Mouse (Mus musculus) CH12.LX (cell line): Measurements from ENCODE around the gene Arhgef19. TPM values are rescaled to one million over a fixed set of nuclear protein-coding genes. Genes with fewer than 3 reads are reported as not detected.
A peak's percentile ranks its signal among the peaks of the same experiment; 100 is the strongest.

Experiments
- DNase-seq: peaks from one replicate; pipeline ENCODE4 v3.0.0-alpha.2; 2013; ENCODE audit errors: extremely low read depth
- H3K27ac ChIP-seq: 2 replicates; pipeline ENCODE4 v1.5.1; 2012; ENCODE audit warnings: low read depth, mild to moderate bottlenecking, control low read depth, moderate library complexity; ENCODE audit not compliant: insufficient read depth
- H3K27me3 ChIP-seq: replicated peaks from 2 replicates; pipeline ENCODE3; 2012; ENCODE audit warnings: inconsistent platforms
- H3K36me3 ChIP-seq, 2 experiments: replicated peaks in 1 of 2; 2 replicates each; pipeline versions ENCODE3 to v1.6.1; 2012; ENCODE audit warnings: inconsistent platforms in 1 of 2, low read length in 1 of 2, mild to moderate bottlenecking in 1 of 2, mixed read lengths in 1 of 2, moderate library complexity in 1 of 2; ENCODE audit not compliant: control insufficient read depth in 1 of 2, insufficient read depth in 1 of 2
- H3K4me1 ChIP-seq, 2 experiments: 2 replicates each; pipeline ENCODE4 v1.6.1; 2012; ENCODE audit warnings: inconsistent platforms in 1 of 2, moderate library complexity in 1 of 2; ENCODE audit not compliant: insufficient read depth in 2 of 2, control insufficient read depth in 1 of 2
- H3K4me2 ChIP-seq: 2 replicates; pipeline ENCODE4 v1.6.1; 2012; ENCODE audit warnings: low read depth, mild to moderate bottlenecking, control low read depth; ENCODE audit not compliant: poor library complexity, insufficient read depth, severe bottlenecking
- H3K4me3 ChIP-seq, 3 experiments: fragments of 150-350 bp in 1 of 3; sonication (generic) in 1 of 3; replicated peaks in 1 of 3; 2 replicates each; pipeline versions ENCODE3 to v1.5.1; 2011 to 2012; ENCODE audit warnings: low read depth in 2 of 3, low read length in 2 of 3, mild to moderate bottlenecking in 2 of 3, moderate library complexity in 2 of 3, control low read depth in 1 of 3, improper control_type of control experiment in 1 of 3, inconsistent platforms in 1 of 3, mixed read lengths in 1 of 3; ENCODE audit not compliant: poor library complexity in 1 of 3
- H3K79me2 ChIP-seq: replicated peaks from 2 replicates; pipeline ENCODE4 v1.6.1; 2012; ENCODE audit warnings: mild to moderate bottlenecking, moderate library complexity; ENCODE audit not compliant: control insufficient read depth, poor library complexity, insufficient read depth, severe bottlenecking; ENCODE audit errors: extremely low read depth
- H3K9ac ChIP-seq: 2 replicates; pipeline ENCODE4 v1.6.1; 2012; ENCODE audit warnings: low read depth, mild to moderate bottlenecking, control low read depth, moderate library complexity; ENCODE audit not compliant: insufficient read depth
- H3K9me3 ChIP-seq: replicated peaks from 2 replicates; pipeline ENCODE3; 2012; ENCODE audit warnings: low read length, inconsistent platforms, mixed read lengths
- BHLHE40 ChIP-seq: IDR thresholded peaks from 2 replicates; pipeline ENCODE4 v1.6.1; 2011; ENCODE audit warnings: mild to moderate bottlenecking, low read depth, low read length, improper control_type of control experiment
- CHD1 ChIP-seq: IDR thresholded peaks from 2 replicates; pipeline ENCODE4 v1.6.1; 2012; ENCODE audit warnings: low read depth, low read length, improper control_type of control experiment, inconsistent platforms
- CHD2 ChIP-seq: IDR thresholded peaks from 2 replicates; pipeline ENCODE4 v1.6.1; 2011; ENCODE audit warnings: low read length, improper control_type of control experiment
- CTCF ChIP-seq, 2 experiments: IDR thresholded peaks in 1 of 2; conservative IDR thresholded peaks in 1 of 2; 2 replicates each; pipeline ENCODE4 v1.5.1; 2011 to 2012; ENCODE audit warnings: low read depth in 2 of 2, low read length in 2 of 2, improper control_type of control experiment in 1 of 2, inconsistent platforms in 1 of 2, mild to moderate bottlenecking in 1 of 2, moderate library complexity in 1 of 2
- ELF1 ChIP-seq: IDR thresholded peaks from 2 replicates; pipeline ENCODE4 v1.6.1; 2014; ENCODE audit warnings: low read depth, mild to moderate bottlenecking, inconsistent platforms, low read length, improper control_type of control experiment
- ETS1 ChIP-seq: conservative IDR thresholded peaks from 2 replicates; pipeline ENCODE4 v1.6.1; 2012; ENCODE audit warnings: low read depth, mild to moderate bottlenecking, inconsistent platforms, low read length, improper control_type of control experiment, moderate library complexity
- GABPA ChIP-seq: IDR thresholded peaks from 2 replicates; pipeline ENCODE4 v1.6.1; 2012; ENCODE audit warnings: low read depth, low read length, improper control_type of control experiment, inconsistent platforms; ENCODE audit not compliant: insufficient replicate concordance
- IRF4 ChIP-seq: IDR thresholded peaks from 2 replicates; pipeline ENCODE4 v1.6.1; 2014; ENCODE audit warnings: low read depth, mild to moderate bottlenecking, inconsistent platforms, low read length, improper control_type of control experiment
- JUND ChIP-seq: conservative IDR thresholded peaks from 2 replicates; pipeline ENCODE4 v1.6.1; 2011; ENCODE audit warnings: low read depth, low read length, improper control_type of control experiment
- KAT2A ChIP-seq: IDR thresholded peaks from 2 replicates; pipeline ENCODE4 v1.6.1; 2012; ENCODE audit warnings: low read length, improper control_type of control experiment, inconsistent platforms; ENCODE audit not compliant: insufficient replicate concordance
- MAX ChIP-seq: IDR thresholded peaks from 2 replicates; pipeline ENCODE4 v1.6.1; 2011; ENCODE audit warnings: low read length, improper control_type of control experiment
- MAZ ChIP-seq: IDR thresholded peaks from 2 replicates; pipeline ENCODE4 v1.6.1; 2012; ENCODE audit warnings: low read depth, mild to moderate bottlenecking, inconsistent platforms, low read length, improper control_type of control experiment, moderate library complexity
- MEF2A ChIP-seq: IDR thresholded peaks from 2 replicates; pipeline ENCODE4 v1.6.1; 2014; ENCODE audit warnings: low read depth, mild to moderate bottlenecking, inconsistent platforms, low read length, improper control_type of control experiment, borderline replicate concordance
- MXI1 ChIP-seq: IDR thresholded peaks from 2 replicates; pipeline ENCODE4 v1.6.1; 2011; ENCODE audit warnings: mild to moderate bottlenecking, low read depth, low read length, improper control_type of control experiment
- MYC ChIP-seq: IDR thresholded peaks from 2 replicates; pipeline ENCODE4 v1.6.1; 2011; ENCODE audit warnings: low read depth, mild to moderate bottlenecking, improper control_type of control experiment, low read length
- NELFE ChIP-seq: IDR thresholded peaks from 2 replicates; pipeline ENCODE4 v1.6.1; 2011; ENCODE audit warnings: low read depth, low read length, improper control_type of control experiment
- NRF1 ChIP-seq: IDR thresholded peaks from 2 replicates; pipeline ENCODE4 v1.6.1; 2014; ENCODE audit warnings: low read depth, mild to moderate bottlenecking, inconsistent platforms, low read length, improper control_type of control experiment, moderate library complexity
- PAX5 ChIP-seq: IDR thresholded peaks from 2 replicates; pipeline ENCODE4 v1.6.1; 2012; ENCODE audit warnings: low read length, inconsistent platforms, mixed read lengths
- POLR2A ChIP-seq: IDR thresholded peaks from 2 replicates; pipeline ENCODE4 v1.6.1; 2011; ENCODE audit warnings: low read depth, mild to moderate bottlenecking, improper control_type of control experiment, low read length
- POLR2AphosphoS2 ChIP-seq: IDR thresholded peaks from 2 replicates; pipeline ENCODE4 v1.6.1; 2011; ENCODE audit warnings: low read depth, low read length, improper control_type of control experiment
- SIN3A ChIP-seq: IDR thresholded peaks from 2 replicates; pipeline ENCODE4 v1.6.1; 2012; ENCODE audit warnings: low read length, improper control_type of control experiment, inconsistent platforms
- TBP ChIP-seq: conservative IDR thresholded peaks from 2 replicates; pipeline ENCODE4 v1.6.1; 2011; ENCODE audit warnings: low read depth, low read length, improper control_type of control experiment
- TCF12 ChIP-seq: IDR thresholded peaks from 2 replicates; pipeline ENCODE4 v1.6.1; 2014; ENCODE audit warnings: low read depth, mild to moderate bottlenecking, inconsistent platforms, low read length, improper control_type of control experiment
- UBTF ChIP-seq: IDR thresholded peaks from 2 replicates; pipeline ENCODE4 v1.6.1; 2012; ENCODE audit warnings: low read depth, mild to moderate bottlenecking, inconsistent platforms, low read length, improper control_type of control experiment, moderate library complexity
- USF1 ChIP-seq: IDR thresholded peaks from 2 replicates; pipeline ENCODE4 v1.6.1; 2014; ENCODE audit warnings: low read depth, mild to moderate bottlenecking, inconsistent platforms, low read length, improper control_type of control experiment
- ZC3H11A ChIP-seq: IDR thresholded peaks from 2 replicates; pipeline ENCODE4 v1.6.1; 2012; ENCODE audit warnings: low read depth, mild to moderate bottlenecking, inconsistent platforms, low read length, improper control_type of control experiment
- ZKSCAN1 ChIP-seq: IDR thresholded peaks from 2 replicates; pipeline ENCODE4 v1.6.1; 2012; ENCODE audit warnings: low read depth, inconsistent platforms, low read length, improper control_type of control experiment, borderline replicate concordance
- ZMIZ1 ChIP-seq: IDR thresholded peaks from 2 replicates; pipeline ENCODE4 v1.6.1; 2012; ENCODE audit warnings: low read depth, mild to moderate bottlenecking, inconsistent platforms, low read length, improper control_type of control experiment
- ZNF384 ChIP-seq: IDR thresholded peaks from 2 replicates; pipeline ENCODE4 v1.6.1; 2012; ENCODE audit warnings: low read depth, low read length, improper control_type of control experiment, inconsistent platforms
- dilution Hi-C: fragments of 300-500 bp; cut with MboI; formaldehyde crosslinking; loops from 2 replicates; pipeline ENCODE4 v1.14.3; 2020; ENCODE audit warnings: low sequenced_read_pairs; ENCODE audit not compliant: extremely low pct_unique_long_range_greater_than_20kb, extremely low pct_ligation_motif_present
- in situ Hi-C: fragments of 300-500 bp; cut with MboI; formaldehyde crosslinking; loops from 3 replicates; pipeline ENCODE4 v1.14.3; 2019; ENCODE audit warnings: low sequenced_read_pairs, low pct_ligation_motif_present, low pct_unique_long_range_greater_than_20kb, mixed read lengths
- polyA plus RNA-seq: library from polyadenylated mRNA; unstranded; fragments of >175 nt; gene quantifications from 2 replicates; pipeline ENCODE4 v1.2.1, GENCODE M21; 2012; ENCODE audit warnings: low read depth; ENCODE audit not compliant: insufficient read length
- total RNA-seq, 2 experiments: library from RNA; depleted of rRNA; stranded (reverse); fragments of 300-350 nt in 1 of 2; fragments of >200 nt in 1 of 2; gene quantifications; 2 replicates each; pipeline ENCODE4 v1.2.3; 2012 to 2014

Arhgef19 gene
- total and polyA plus RNA-seq, 3 experiments, result 0.19 to 0.21 TPM; not detected in 1

- dilution Hi-C loops, result no loop called here
- TF ChIP-seq KAT2A (no peak), POLR2A (peak; percentile 63), SIN3A (peak; percentile 53; the same call in 1 of the 2 replicates), MEF2A (no peak), NELFE (peak; percentile 67), NRF1 (peak; percentile 96), ZKSCAN1 (no peak), TBP (0 out of 2 replicates have a peak, but pooled peaks have one; percentile 17), MXI1 (peak; percentile 95), ELF1 (peak; percentile 70; the same call in 1 of the 2 replicates), ZMIZ1 (no peak)
- TF ChIP-seq, all 38 proteins: peak for 7
- Histone ChIP-seq H3K27me3 (no peaks in the 10 kb centered on the region), H3K9me3 (no peaks in the 10 kb centered on the region), H3K79me2 (no peaks in the 10 kb centered on the region), H3K27ac (no peak within 1 kb of the TSS), H3K4me1 (peaks cover 5 to 28% of the 10 kb centered on the region in 2 experiments; a peak in 3 of 4 replicates), H3K4me2 (peak within 1 kb of the TSS; percentile 90), H3K9ac (peak within 1 kb of the TSS; percentile 61), H3K4me3 (peak within 1 kb of the TSS; percentile 59 to 85 (median 72)), H3K36me3 (peaks cover 3 to 21% of the 10 kb centered on the region in 2 experiments)
- in situ Hi-C loops, result loop anchor here (10.0 kb wide), 1 partner anchor 69 kb away; the partner anchor contains the start of gene Fbxo42
- peak; percentile 90 for DNase-seq
Measured at GRCm38 (mm10) chr4:141213770-141214336, 25.4 kb upstream of the Arhgef19 start, which contains the start of gene Rsg1. Gene Rsg1 (plus strand): TSS chr4:141213956.

GRCm38 (mm10) chr4:141214337-141214851 lies 24.9 kb upstream of the Arhgef19 start:
- H3K4me1 ChIP-seq, result peaks cover 5 to 28% of the 10 kb centered on the region in 2 experiments; a peak in 3 of 4 replicates
- H3K27ac ChIP-seq, result no peak overlapping the region
- no peaks in the 10 kb centered on the region for H3K27me3 ChIP-seq
- no peaks in the 10 kb centered on the region for H3K9me3 ChIP-seq
- peak overlapping the region; percentile 59 to 85 (median 72) for H3K4me3 ChIP-seq
- in situ Hi-C loops, result loop anchor here (10.0 kb wide), 1 partner anchor 70 kb away; the partner anchor contains the start of gene Fbxo42
- DNase-seq, result peak; percentile 80
- H3K9ac ChIP-seq, result peak overlapping the region; percentile 61; the same call in 1 of the 2 replicates
- H3K79me2 ChIP-seq, result no peaks in the 10 kb centered on the region
- dilution Hi-C loops, result no loop called here
- H3K4me2 ChIP-seq, result peak overlapping the region; percentile 90
- H3K36me3 ChIP-seq, result peaks cover 4 to 26% of the 10 kb centered on the region in 2 experiments
- TF ChIP-seq PAX5 (no peak), MYC (peak; percentile 85), IRF4 (no peak; the same call in 1 of the 2 replicates), BHLHE40 (peak; percentile 50), ETS1 (no peak), CHD2 (no peak), NELFE (no peak), TCF12 (no peak), MXI1 (peak; percentile 99), UBTF (no peak), TBP (no peak), CHD1 (no peak), JUND (no peak), ZMIZ1 (no peak), CTCF (conservative IDR thresholded peaks at IDR 0.05 in 1 of 2, IDR thresholded peaks at IDR 0.05 in 1 of 2; ENCODE audit: low read depth in 2 of 2, low read length in 2 of 2) (peak; percentile 60 to 87; a peak in 3 of 4 replicates), GABPA (no peak), MAX (peak; percentile 86), ZC3H11A (no peak), ZNF384 (no peak), NRF1 (peak; percentile 39), ELF1 (peak; percentile 26; the same call in 1 of the 2 replicates), USF1 (no peak), POLR2AphosphoS2 (no peak), ZKSCAN1 (no peak), MAZ (0 out of 2 replicates have a peak, but pooled peaks have one; percentile 49), SIN3A (peak; percentile 91; the same call in 1 of the 2 replicates)
